Mouse (Mus musculus) adrenal gland (tissue): ENCODE results near the gene Mapk8ip3.
"Not testable (repeated sequence)": the region's sequence is repeated elsewhere in the genome, so short reads cannot be mapped to it uniquely, and the experiment has no call there.

Experiments used
- intact Hi-C: fragments of 180-260 bp; cut with DNase I; formaldehyde crosslinking; loops from one replicate; pipeline ENCODE4 v1.15.1; 2025
- long read RNA-seq, 2 experiments: library from polyadenylated mRNA; unstranded; transcript quantifications; one replicate each; pipeline ENCODE4 v2.0.0; 2020; ENCODE audit warnings: borderline replicate concordance in 1 of 2; ENCODE audit not compliant: insufficient replicate concordance in 1 of 2

Gene Mapk8ip3
- long read RNA-seq, experiment 1, partial matches to known transcripts, result 7 of 19 reads
- long read RNA-seq, experiment 1, other reads (novel, unspliced or antisense), result 11 of 19 reads
- long read RNA-seq, experiment 2, partial matches to known transcripts, result 9 of 20 reads
- long read RNA-seq, experiment 2, other reads (novel, unspliced or antisense), result 9 of 20 reads

- intact Hi-C loops, result no loop called here
These were observed at the start of gene Mapk8ip3 for GRCm38 (mm10) chr17:24936259-24937237. Gene Mapk8ip3 (minus strand): TSS chr17:24936977.

DNA sequence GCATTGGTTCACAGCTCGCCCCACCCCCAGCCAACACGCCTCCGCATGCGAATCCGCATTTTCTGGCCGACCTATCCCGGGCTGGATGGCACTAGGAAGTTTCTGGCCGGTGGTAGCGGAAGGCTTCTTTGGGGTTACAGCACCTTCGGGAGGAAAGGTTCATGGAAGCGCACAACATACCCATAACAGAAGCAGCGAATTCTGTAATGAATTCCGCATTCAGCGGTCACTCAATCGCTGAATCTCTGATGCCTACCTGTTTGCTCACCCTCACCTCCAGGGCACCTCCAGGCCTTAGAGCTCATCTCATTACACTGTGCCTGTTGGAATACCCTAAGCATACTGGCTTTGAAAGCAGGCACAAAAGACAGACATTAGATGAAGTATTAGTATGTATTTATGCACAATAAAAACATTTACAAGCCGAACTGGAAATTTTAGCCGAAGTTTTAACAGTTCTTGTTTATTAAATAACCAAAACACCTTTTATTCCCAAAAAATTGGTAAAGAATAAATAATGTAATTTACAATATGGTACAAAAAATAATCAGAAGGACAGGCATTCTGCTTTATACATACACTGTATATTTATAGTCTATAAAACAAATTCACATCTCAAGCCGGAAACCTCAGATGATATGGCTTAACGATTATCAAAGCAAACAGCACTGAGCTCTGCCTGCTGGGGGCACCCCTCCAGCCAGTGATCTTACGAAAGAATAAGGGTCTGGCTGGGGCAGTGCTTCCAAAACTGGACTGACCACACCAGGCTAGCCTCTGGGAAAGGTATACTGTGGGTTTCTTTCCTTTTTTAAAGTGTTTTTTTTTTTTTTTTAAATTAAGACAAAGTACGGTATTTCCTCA lies 24.3 kb upstream of the Mapk8ip3 start:
- intact Hi-C loops, result loop anchor here (5.0 kb wide), 1 partner anchor 51 kb away; no protein-coding TSS in a partner anchor

DNA sequence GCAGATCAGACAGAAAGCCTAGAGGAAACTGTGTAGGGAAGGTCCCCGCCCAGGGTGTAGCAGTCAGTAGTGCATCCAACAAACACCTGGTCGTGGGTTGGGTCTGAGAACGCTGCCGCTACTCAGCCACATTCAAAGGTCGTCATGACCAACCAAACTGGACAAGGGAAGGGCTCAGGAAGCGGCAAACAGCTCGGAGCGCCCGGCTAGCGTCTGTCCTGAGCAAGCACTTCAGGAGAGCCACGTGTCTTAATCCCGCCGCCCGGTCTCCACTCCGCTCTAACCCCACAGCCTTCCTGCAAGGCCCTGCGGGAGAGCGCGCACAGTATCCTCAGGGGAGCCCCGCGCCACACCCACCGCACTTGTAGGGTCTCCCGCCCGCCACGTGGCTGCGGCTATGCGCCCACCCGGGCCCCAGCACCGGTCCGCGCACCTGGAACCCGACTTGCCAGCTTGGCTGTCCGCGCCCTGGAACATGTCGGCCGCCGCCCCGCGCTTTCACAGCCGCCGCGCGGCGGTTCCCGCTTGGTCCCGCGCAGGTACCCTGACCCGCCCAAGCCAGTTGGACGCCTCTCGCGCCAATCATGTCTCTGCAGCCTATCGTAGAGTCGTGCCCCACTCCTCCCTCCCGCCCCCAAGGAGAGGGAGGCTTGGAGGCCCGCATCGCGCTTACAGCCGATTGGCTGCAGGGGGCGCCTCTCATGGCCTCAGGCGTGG lies 23.5 kb upstream of the Mapk8ip3 start, which contains the start of gene Jpt2:
TSS of gene Jpt2 (minus strand) at position 555 of the 717 bp plus-strand sequence.
- intact Hi-C loops, result loop anchor here (5.0 kb wide), 1 partner anchor 52 kb away; no protein-coding TSS in a partner anchor

DNA sequence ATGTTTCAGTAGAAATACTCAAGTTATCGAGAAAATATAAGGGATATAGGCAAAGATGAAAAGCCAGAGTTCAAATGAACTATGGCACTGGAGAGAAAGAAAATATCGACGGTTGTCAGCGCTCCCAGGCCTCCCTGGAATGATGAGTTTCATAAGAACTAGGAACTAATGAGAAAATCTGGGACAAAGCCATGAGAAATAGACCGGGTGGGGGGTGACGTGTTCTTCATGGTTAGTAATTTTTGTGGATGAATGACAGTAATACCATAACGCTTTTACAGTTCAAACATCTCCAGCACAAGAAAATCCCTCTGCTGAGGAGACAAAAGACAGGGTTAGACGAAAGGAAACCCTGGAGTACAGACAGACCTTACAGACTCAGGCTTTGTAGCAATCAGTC lies 22.6 kb upstream of the Mapk8ip3 start:
- intact Hi-C loops, result no loop called here

- intact Hi-C loops, result no loop called here
These were observed 16.5 kb upstream of the Mapk8ip3 start for GRCm38 (mm10) chr17:24953291-24953690.

DNA sequence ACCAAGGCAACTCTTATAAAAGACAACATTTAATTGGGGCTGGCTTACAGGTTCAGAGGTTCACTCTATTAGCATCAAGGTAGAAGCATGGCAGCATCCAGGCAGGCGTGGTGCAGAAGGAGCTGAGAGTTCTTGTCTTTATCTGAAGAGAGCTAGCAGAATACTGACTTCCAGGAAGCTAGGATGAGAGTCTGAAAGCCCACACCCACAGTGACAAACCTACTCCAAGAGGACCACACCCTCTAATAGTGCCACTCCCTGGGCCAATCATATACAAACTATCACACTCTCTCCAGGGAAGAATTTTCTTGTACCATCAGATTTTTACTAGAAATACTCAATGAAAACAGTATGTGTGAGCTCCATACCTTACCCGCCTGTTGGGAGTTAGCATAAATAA lies 13.9 kb upstream of the Mapk8ip3 start:
- intact Hi-C loops, result no loop called here

DNA sequence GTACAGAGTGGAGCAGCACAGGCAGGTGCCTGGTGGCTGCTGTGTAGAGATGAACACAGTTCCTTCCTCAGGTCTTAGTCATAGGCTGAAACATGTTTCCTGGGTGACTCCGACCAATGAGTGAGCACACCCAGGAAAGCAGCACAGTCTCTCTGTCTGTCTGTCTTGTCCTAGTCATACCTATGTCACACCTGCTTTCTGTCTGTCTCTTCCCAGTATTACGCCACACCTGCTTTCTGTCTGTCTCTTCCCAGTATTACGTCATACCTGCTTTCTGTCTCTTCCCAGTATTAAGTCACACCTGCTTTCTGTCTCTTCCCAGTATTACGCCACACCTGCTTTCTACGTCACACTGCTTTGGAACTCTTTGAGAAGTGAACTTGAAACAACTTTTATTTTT lies 11.4 kb upstream of the Mapk8ip3 start:
- intact Hi-C loops, result no loop called here

DNA sequence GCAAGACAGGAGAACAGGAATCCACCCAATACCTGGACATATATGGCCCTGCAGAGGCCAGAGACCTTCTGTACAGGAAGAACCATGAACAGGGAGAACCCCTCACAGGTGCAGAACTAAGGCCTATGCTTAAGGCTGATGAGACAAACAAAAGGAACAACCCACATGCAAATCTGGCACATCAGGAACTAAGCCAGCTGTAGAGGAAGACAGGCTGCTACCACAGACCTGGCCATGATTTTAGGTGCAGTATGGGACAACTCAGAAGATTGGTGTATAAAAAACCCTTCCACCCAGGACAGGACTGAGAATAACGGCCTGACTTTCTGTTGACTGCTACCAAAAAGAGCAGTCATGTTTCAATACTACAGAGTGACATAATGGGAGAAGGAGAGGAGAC lies 6.8 kb upstream of the Mapk8ip3 start:
- intact Hi-C loops, result not testable (repeated sequence)

GRCm38 (mm10) chr17:24943036-24943435 lies 6.3 kb upstream of the Mapk8ip3 start:
- intact Hi-C loops, result no loop called here

GRCm38 (mm10) chr17:24942453-24942852 lies 5.7 kb upstream of the Mapk8ip3 start:
- intact Hi-C loops, result not testable (repeated sequence)

DNA sequence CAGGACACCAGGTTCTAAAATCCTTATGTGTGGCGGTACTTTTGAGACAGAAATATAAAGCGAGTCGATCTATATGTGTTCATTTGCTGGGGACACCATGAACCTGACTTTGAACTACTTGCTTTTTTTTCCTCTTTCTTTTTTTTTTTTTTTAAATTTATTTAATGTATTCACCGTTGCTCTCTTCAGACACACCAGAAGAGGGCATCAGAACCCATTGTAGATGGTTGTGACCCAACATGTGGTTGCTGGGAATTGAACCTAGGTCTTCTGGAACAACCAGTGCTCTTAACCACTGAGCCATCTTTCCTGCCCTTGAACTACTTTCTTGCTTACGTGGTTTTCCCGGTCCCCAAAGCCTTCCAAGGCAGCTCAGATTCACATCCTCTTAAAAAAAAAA lies 489 bp upstream of the Mapk8ip3 start:
- intact Hi-C loops, result no loop called here

DNA sequence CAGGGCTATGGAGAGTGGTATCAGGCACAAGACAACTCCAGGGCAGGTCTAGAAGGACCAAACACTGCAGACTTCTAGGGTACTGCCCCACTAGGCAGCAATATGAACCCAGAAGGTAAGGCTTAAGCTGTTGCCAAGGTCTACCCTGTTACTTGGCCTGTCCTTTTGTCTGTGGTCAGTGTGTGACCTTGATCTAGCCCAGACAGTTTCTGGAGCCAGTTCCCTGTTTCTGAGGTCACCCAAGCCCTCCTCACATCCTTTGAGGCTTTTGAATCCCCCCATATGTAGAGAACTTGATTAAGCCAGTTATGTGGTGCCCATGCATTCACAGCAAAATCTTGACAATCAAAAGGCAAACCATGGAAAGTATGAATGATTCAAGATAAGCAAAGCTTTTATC lies 1.1 kb downstream of the Mapk8ip3 start:
- intact Hi-C loops, result no loop called here

DNA sequence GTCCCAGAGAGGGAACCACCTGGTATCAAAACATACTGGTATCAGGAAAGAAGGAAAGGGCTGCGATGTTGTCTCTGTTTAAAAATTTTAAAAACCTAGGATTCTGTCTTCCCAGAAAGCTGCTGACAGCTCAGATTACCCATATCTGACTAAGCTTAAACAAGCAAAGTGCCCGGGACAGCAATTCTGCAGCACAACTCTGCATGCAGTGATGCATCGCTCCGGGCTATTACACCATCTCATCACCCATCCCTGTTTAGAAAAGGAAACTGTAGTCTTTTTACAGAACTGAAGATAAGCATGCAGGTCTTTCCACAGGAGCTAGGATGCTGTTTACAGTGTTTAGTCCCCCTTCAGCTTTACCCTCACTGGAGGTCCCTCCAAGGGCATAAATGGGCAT lies 1.9 kb downstream of the Mapk8ip3 start:
- intact Hi-C loops, result loop anchor here (5.0 kb wide), 1 partner anchor 38 kb away; the partner anchor contains the start of genes Eme2, Mrps34 and Nme3

DNA sequence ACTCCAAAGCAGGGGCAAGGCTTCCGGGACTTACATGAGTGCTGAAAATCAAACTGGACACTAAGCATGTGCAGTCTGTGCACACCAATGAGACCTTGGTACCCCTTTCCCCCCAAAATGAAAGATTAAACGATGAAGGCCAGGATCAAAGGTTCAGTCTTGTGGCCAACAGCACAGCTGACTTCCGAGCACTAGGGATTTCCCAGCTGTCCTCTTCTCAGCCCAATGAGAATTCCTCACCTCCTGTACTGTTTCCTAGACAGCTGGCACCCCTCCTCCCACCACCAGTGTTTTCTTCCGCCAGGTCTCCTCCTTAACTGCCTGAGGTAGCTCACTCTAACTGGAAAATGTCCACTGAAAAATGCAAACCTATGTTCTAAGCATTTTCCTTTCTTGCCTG lies 3.6 kb downstream of the Mapk8ip3 start:
- intact Hi-C loops, result loop anchor here (5.0 kb wide), 1 partner anchor 36 kb away; the partner anchor contains the start of genes Eme2, Mrps34 and Nme3

GRCm38 (mm10) chr17:24932431-24932830 lies 4.3 kb downstream of the Mapk8ip3 start:
- intact Hi-C loops, result loop anchor here (5.0 kb wide), 1 partner anchor 35 kb away; the partner anchor contains the start of genes Eme2, Mrps34 and Nme3

- intact Hi-C loops, result no loop called here
These were observed 7.3 kb downstream of the Mapk8ip3 start for GRCm38 (mm10) chr17:24929506-24929905.

- intact Hi-C loops, result no loop called here
These were observed 13.5 kb downstream of the Mapk8ip3 start for GRCm38 (mm10) chr17:24923246-24923645.

- intact Hi-C loops, result no loop called here
These were observed 22.8 kb downstream of the Mapk8ip3 start for GRCm38 (mm10) chr17:24913984-24914383.

GRCm38 (mm10) chr17:24907591-24907990 lies 29.2 kb downstream of the Mapk8ip3 start:
- intact Hi-C loops, result no loop called here

- intact Hi-C loops, result no loop called here
These were observed 33.0 kb downstream of the Mapk8ip3 start for GRCm38 (mm10) chr17:24903767-24904166.
